Mouse (Mus musculus) bone marrow, adult 2 months (tissue): ENCODE measurements around the gene Adora1.

Experiments used
- CTCF ChIP-seq: fragments of 200-500 bp; IDR thresholded peaks from 2 replicates; pipeline ENCODE4 v1.5.1; 2011; ENCODE audit warnings: low read length, control low read depth; ENCODE audit not compliant: control insufficient read depth, insufficient read depth
- POLR2A ChIP-seq: fragments of 200-500 bp; IDR thresholded peaks from 2 replicates; pipeline ENCODE4 v1.6.1; 2011; ENCODE audit warnings: low read depth, mild to moderate bottlenecking, control low read depth, low read length, borderline replicate concordance; ENCODE audit not compliant: control insufficient read depth

DNA sequence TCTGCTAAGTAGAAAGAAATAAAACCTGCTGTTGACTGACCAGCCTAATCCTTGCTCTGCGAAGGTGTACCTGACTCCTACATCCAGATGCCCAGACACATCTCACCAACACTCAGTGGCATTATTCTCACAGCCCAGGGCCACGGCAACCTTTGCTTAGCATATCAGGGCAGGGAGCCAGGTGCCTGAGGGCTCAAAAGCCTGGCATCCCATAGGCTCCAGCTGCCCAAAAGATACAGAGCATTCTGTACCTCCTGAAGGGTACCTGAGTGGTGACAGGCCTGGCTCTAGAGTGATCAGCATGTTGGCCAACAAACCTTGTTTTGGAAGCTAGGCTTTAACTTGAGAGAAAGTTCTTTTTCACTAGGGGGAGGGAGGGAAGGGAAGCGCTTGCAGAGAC lies 4.0 kb downstream of the Adora1 start:
- TF ChIP-seq CTCF, result no peak
- no peak for TF ChIP-seq POLR2A
